Mouse (Mus musculus) ES-E14 (cell line): Measurements from ENCODE around the gene Gabra5.

Experiments
- CHD2 ChIP-seq: IDR thresholded peaks from 2 replicates; pipeline ENCODE4 v1.6.1; 2014; ENCODE audit warnings: mild to moderate bottlenecking, low read depth, low read length, inconsistent platforms
- HCFC1 ChIP-seq: IDR thresholded peaks from 2 replicates; pipeline ENCODE4 v1.6.1; 2012; ENCODE audit warnings: low read length, inconsistent platforms, borderline replicate concordance; ENCODE audit not compliant: insufficient read depth
- ZC3H11A ChIP-seq: IDR thresholded peaks from 2 replicates; pipeline ENCODE4 v1.6.1; 2012; ENCODE audit warnings: low read depth, mild to moderate bottlenecking, inconsistent platforms, low read length, borderline replicate concordance

DNA sequence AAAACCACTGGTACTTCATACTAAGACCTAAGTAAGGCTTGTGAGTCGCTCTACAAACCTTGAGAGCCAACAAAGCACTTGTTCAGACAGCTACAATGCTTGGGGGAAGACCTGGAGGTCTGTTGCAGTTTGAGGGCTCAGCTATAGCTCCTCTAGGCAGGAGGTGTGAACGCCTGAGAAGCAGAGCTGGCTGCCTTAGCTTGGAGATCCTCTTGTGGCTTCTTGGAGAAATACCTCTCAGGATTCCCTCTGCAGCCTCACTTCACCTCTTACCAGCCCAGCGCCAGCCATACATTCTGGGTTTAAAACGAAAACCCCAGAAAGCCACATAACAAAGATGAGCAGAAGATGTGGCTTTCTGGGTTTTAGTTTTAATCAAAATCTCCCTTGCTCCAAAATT, 119.8 kb downstream of the Gabra5 start:
- TF ChIP-seq ZC3H11A (no peak), CHD2 (no peak), HCFC1 (no peak)
